Mouse (Mus musculus) MEL (cell line): ENCODE measurements at regions not wholly inside any gene's neighbourhood (a gene's known extent, or its start where the extent isn't known, plus 50 kb on each side); places are given as distances from the start of the nearest gene placed in this dataset.

Experiments used
- DNase-seq: peaks from one replicate; pipeline ENCODE4 v3.0.0; 2011; ENCODE audit warnings: low read depth, low spot score
- H3K27ac ChIP-seq: 2 replicates; pipeline ENCODE4 v1.5.1; 2012; ENCODE audit warnings: low read depth, mild to moderate bottlenecking, control low read depth, low read length, moderate library complexity; ENCODE audit not compliant: control insufficient read depth
- H3K27me3 ChIP-seq, 2 experiments: fragments of 150-350 bp in 1 of 2; sonication (generic) in 1 of 2; 2 replicates each; pipeline ENCODE4 v1.6.1; 2012; ENCODE audit warnings: low read length in 2 of 2, mild to moderate bottlenecking in 2 of 2, improper control_type of control experiment in 1 of 2, moderate library complexity in 1 of 2; ENCODE audit not compliant: insufficient read depth in 2 of 2, control insufficient read depth in 1 of 2
- H3K36me3 ChIP-seq, 2 experiments: 2 replicates each; pipeline ENCODE4 v1.6.1; 2012 to 2014; ENCODE audit warnings: low read length in 2 of 2, improper control_type of control experiment in 1 of 2, inconsistent platforms in 1 of 2, mild to moderate bottlenecking in 1 of 2; ENCODE audit not compliant: insufficient read depth in 2 of 2, control insufficient read depth in 1 of 2
- H3K4me1 ChIP-seq, 2 experiments: fragments of 150-350 bp in 1 of 2; sonication (generic) in 1 of 2; 2 replicates each; pipeline ENCODE4 v1.6.1; 2012; ENCODE audit warnings: low read length in 2 of 2, improper control_type of control experiment in 1 of 2, mild to moderate bottlenecking in 1 of 2; ENCODE audit not compliant: insufficient read depth in 2 of 2, control insufficient read depth in 1 of 2
- H3K4me3 ChIP-seq, 2 experiments: fragments of 150-350 bp in 1 of 2; sonication (generic) in 1 of 2; 2 replicates each; pipeline ENCODE4 v1.5.1; 2012; ENCODE audit warnings: low read depth in 2 of 2, low read length in 2 of 2, mild to moderate bottlenecking in 2 of 2, moderate library complexity in 2 of 2, control low read depth in 1 of 2, improper control_type of control experiment in 1 of 2; ENCODE audit not compliant: control insufficient read depth in 1 of 2, insufficient read depth in 1 of 2
- H3K79me2 ChIP-seq: 2 replicates; pipeline ENCODE4 v1.6.1; 2012; ENCODE audit warnings: mild to moderate bottlenecking, low read length, moderate library complexity; ENCODE audit not compliant: control insufficient read depth, poor library complexity, insufficient read depth
- H3K9ac ChIP-seq: 2 replicates; pipeline ENCODE4 v1.6.1; 2012; ENCODE audit warnings: low read depth, mild to moderate bottlenecking, control low read depth, low read length, moderate library complexity; ENCODE audit not compliant: control insufficient read depth, poor library complexity, severe bottlenecking
- H3K9me3 ChIP-seq: fragments of 150-350 bp; sonication (generic); replicated peaks from 2 replicates; pipeline ENCODE4 v1.6.1; 2012; ENCODE audit warnings: mild to moderate bottlenecking, low read length, improper control_type of control experiment, moderate library complexity; ENCODE audit not compliant: insufficient read depth
- BHLHE40 ChIP-seq: IDR thresholded peaks from 2 replicates; pipeline ENCODE4 v1.6.1; 2012; ENCODE audit warnings: low read depth, mild to moderate bottlenecking, inconsistent platforms, low read length, improper control_type of control experiment, borderline replicate concordance
- CTCF ChIP-seq, 3 experiments: IDR thresholded peaks in 2 of 3; conservative IDR thresholded peaks in 1 of 3; 2 replicates each; pipeline ENCODE4 v1.5.1; 2011 to 2012; ENCODE audit warnings: low read length in 3 of 3, low read depth in 2 of 3, mild to moderate bottlenecking in 2 of 3, improper control_type of control experiment in 1 of 3, inconsistent platforms in 1 of 3, mixed read lengths in 1 of 3, moderate library complexity in 1 of 3; ENCODE audit not compliant: control insufficient read depth in 1 of 3, insufficient read depth in 1 of 3, poor library complexity in 1 of 3, severe bottlenecking in 1 of 3
- E2F4 ChIP-seq: IDR thresholded peaks from 2 replicates; pipeline ENCODE4 v1.6.1; 2011; ENCODE audit warnings: low read depth, low read length, improper control_type of control experiment, borderline replicate concordance
- EP300 ChIP-seq, 2 experiments: IDR thresholded peaks; 2 replicates each; pipeline ENCODE4 v1.6.1; 2011; ENCODE audit warnings: improper control_type of control experiment in 2 of 2, low read length in 2 of 2, low read depth in 1 of 2, mild to moderate bottlenecking in 1 of 2
- ETS1 ChIP-seq: IDR thresholded peaks from 2 replicates; pipeline ENCODE4 v1.6.1; 2012; ENCODE audit warnings: low read depth, mild to moderate bottlenecking, inconsistent platforms, low read length, improper control_type of control experiment, moderate library complexity
- GABPA ChIP-seq: IDR thresholded peaks from 2 replicates; pipeline ENCODE4 v1.6.1; 2012; ENCODE audit warnings: low read depth, mild to moderate bottlenecking, inconsistent platforms, low read length, improper control_type of control experiment, moderate library complexity
- KAT2A ChIP-seq: conservative IDR thresholded peaks from 2 replicates; pipeline ENCODE4 v1.6.1; 2012; ENCODE audit warnings: low read depth, low read length, improper control_type of control experiment, inconsistent platforms
- MAFK ChIP-seq: IDR thresholded peaks from 2 replicates; pipeline ENCODE4 v1.6.1; 2011; ENCODE audit warnings: low read depth, mild to moderate bottlenecking, low read length, improper control_type of control experiment, borderline replicate concordance
- MEF2A ChIP-seq: IDR thresholded peaks from 2 replicates; pipeline ENCODE4 v1.6.1; 2014; ENCODE audit warnings: low read depth, mild to moderate bottlenecking, inconsistent platforms, low read length, improper control_type of control experiment; ENCODE audit not compliant: poor library complexity, insufficient replicate concordance, severe bottlenecking; ENCODE audit errors: extremely low read depth
- MYB ChIP-seq: IDR thresholded peaks from 2 replicates; pipeline ENCODE4 v1.6.1; 2011; ENCODE audit warnings: mild to moderate bottlenecking, low read depth, low read length, improper control_type of control experiment
- MYC ChIP-seq: IDR thresholded peaks from 2 replicates; pipeline ENCODE4 v1.6.1; 2011; ENCODE audit warnings: low read depth, mild to moderate bottlenecking, low read length, improper control_type of control experiment, moderate library complexity
- NELFE ChIP-seq: IDR thresholded peaks from 2 replicates; pipeline ENCODE4 v1.6.1; 2011; ENCODE audit warnings: low read depth, low read length, improper control_type of control experiment
- POLR2A ChIP-seq, 2 experiments: IDR thresholded peaks; 2 replicates each; pipeline ENCODE4 v1.6.1; 2011 to 2012; ENCODE audit warnings: low read length in 2 of 2, mild to moderate bottlenecking in 2 of 2, control low read depth in 1 of 2, improper control_type of control experiment in 1 of 2, low read depth in 1 of 2, moderate library complexity in 1 of 2; ENCODE audit not compliant: control insufficient read depth in 1 of 2, insufficient read depth in 1 of 2, poor library complexity in 1 of 2
- POLR2AphosphoS5 ChIP-seq: IDR thresholded peaks from 2 replicates; pipeline ENCODE4 v1.6.1; 2012; ENCODE audit warnings: low read depth, borderline replicate concordance, mild to moderate bottlenecking, inconsistent platforms, low read length, moderate library complexity, mixed read lengths
- RAD21 ChIP-seq: IDR thresholded peaks from 2 replicates; pipeline ENCODE4 v1.6.1; 2011; ENCODE audit warnings: mild to moderate bottlenecking, low read depth, low read length, improper control_type of control experiment
- SIN3A ChIP-seq: IDR thresholded peaks from 2 replicates; pipeline ENCODE4 v1.6.1; 2012; ENCODE audit warnings: low read length, improper control_type of control experiment, inconsistent platforms
- TAL1 ChIP-seq: IDR thresholded peaks from 2 replicates; pipeline ENCODE4 v1.6.1; 2012; ENCODE audit warnings: mild to moderate bottlenecking, inconsistent platforms, low read length, moderate library complexity, mixed read lengths
- USF1 ChIP-seq: IDR thresholded peaks from 2 replicates; pipeline ENCODE4 v1.6.1; 2014; ENCODE audit warnings: low read depth, mild to moderate bottlenecking, inconsistent platforms, low read length, improper control_type of control experiment, moderate library complexity
- ZKSCAN1 ChIP-seq: IDR thresholded peaks from 2 replicates; pipeline ENCODE4 v1.6.1; 2012; ENCODE audit warnings: low read depth, mild to moderate bottlenecking, inconsistent platforms, low read length, improper control_type of control experiment, moderate library complexity
- ZNF384 ChIP-seq: IDR thresholded peaks from 2 replicates; pipeline ENCODE4 v1.6.1; 2012; ENCODE audit warnings: low read depth, mild to moderate bottlenecking, inconsistent platforms, low read length, improper control_type of control experiment

DNA sequence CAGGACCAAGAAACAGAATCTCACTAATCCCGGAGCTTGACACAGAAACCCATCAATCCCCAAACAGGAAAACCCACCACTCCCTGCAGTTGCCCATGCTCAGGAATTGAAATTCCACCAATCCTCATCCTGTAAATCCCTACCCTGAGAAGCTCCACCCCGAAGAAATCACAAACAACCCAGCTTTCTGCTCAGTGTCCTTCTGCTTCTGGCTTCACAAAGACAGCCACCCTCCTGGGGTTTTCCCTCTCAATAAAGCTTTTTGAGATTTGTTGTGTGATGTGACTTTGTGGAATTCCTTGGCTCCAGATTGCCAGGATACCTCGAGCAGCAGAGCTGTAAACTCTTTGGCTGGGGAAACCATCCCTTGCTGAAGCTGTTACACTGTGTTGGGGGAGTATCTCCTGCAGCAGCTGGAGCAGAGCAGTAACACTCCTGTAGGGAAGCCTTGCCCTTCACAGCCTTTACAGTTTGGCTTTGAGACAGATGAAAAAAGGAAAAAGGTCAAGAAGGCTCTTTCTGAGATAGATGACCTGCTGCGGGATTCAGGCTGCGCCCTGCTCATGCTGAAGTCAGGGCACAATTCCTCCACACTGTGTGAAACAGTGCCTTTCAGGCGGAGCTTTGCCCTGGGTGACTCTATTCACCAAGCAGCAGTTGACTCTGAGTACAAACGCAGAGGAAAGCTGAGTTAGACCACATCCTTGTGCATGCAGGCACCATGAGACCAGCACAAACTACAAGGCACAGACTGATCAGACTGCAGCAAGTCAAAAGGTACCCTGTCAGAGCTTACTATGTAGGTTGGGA is 180.6 kb upstream of the Peli2 start:
- Histone ChIP-seq H3K27me3 (no peaks in the 10 kb centered on the region), H3K36me3 (no peaks in the 10 kb centered on the region), H3K4me3 (no peak overlapping the region), H3K9ac (no peak overlapping the region), H3K27ac (no peak overlapping the region), H3K9me3 (no peaks in the 10 kb centered on the region), H3K79me2 (no peaks in the 10 kb centered on the region), H3K4me1 (no peaks in the 10 kb centered on the region)
- TF ChIP-seq KAT2A: no peak
- no peak for TF ChIP-seq E2F4
- TF ChIP-seq EP300 (IDR thresholded peaks at IDR 0.05; ENCODE audit: low read depth in 1 of 2, low read length in 2 of 2): no peak
- TF ChIP-seq NELFE: no peak
- no peak for TF ChIP-seq CTCF (IDR thresholded peaks at IDR 0.05 in 2 of 3, conservative IDR thresholded peaks at IDR 0.05 in 1 of 3; ENCODE audit: control insufficient read depth in 1 of 3, insufficient read depth in 1 of 3, low read depth in 2 of 3, low read length in 3 of 3, poor library complexity in 1 of 3, severe bottlenecking in 1 of 3)
- no peak for DNase-seq

- no peaks in the 10 kb centered on the region for H3K9me3 ChIP-seq
- no peak for TF ChIP-seq MYB
- no peak for TF ChIP-seq GABPA
- no peak for TF ChIP-seq ETS1
- no peak for TF ChIP-seq USF1
- TF ChIP-seq POLR2A (IDR thresholded peaks at IDR 0.05; ENCODE audit: control insufficient read depth in 1 of 2, insufficient read depth in 1 of 2, low read depth in 1 of 2, low read length in 2 of 2, poor library complexity in 1 of 2): no peak
- TF ChIP-seq KAT2A: no peak
- TF ChIP-seq RAD21: no peak
- TF ChIP-seq ZNF384: no peak
- no peak for TF ChIP-seq ZKSCAN1
- no peak for TF ChIP-seq BHLHE40
- TF ChIP-seq MEF2A: no peak
- no peak for TF ChIP-seq MYC
- TF ChIP-seq POLR2AphosphoS5: no peak
- TF ChIP-seq CTCF (IDR thresholded peaks at IDR 0.05 in 2 of 3, conservative IDR thresholded peaks at IDR 0.05 in 1 of 3; ENCODE audit: control insufficient read depth in 1 of 3, insufficient read depth in 1 of 3, low read depth in 2 of 3, low read length in 3 of 3, poor library complexity in 1 of 3, severe bottlenecking in 1 of 3): no peak
- no peak for TF ChIP-seq TAL1
- no peak for TF ChIP-seq SIN3A
- no peak for TF ChIP-seq MAFK
These were observed 178.0 kb upstream of the Peli2 start for GRCm38 (mm10) chr14:47942671-47943070.

More at GRCm38 (mm10) chr14:47942671-47943070, 178.0 kb upstream of the Peli2 start:
- Histone ChIP-seq H3K79me2 (no peaks in the 10 kb centered on the region), H3K4me3 (no peak overlapping the region), H3K36me3 (no peaks in the 10 kb centered on the region), H3K27me3 (no peaks in the 10 kb centered on the region), H3K27ac (no peak overlapping the region), H3K4me1 (no peaks in the 10 kb centered on the region), H3K9ac (no peak overlapping the region)
- no peak for DNase-seq
